Mouse (Mus musculus) spleen, adult 2 months (tissue): ENCODE data around the gene Adcy2.

Source experiments
- CTCF ChIP-seq: fragments of 200-500 bp; IDR thresholded peaks from 2 replicates; pipeline ENCODE4 v1.5.1; 2011; ENCODE audit warnings: mild to moderate bottlenecking, inconsistent platforms; ENCODE audit not compliant: insufficient read depth, insufficient read length, insufficient replicate concordance; ENCODE audit errors: extremely low read depth
- POLR2A ChIP-seq: fragments of 200-500 bp; IDR thresholded peaks from 2 replicates; pipeline ENCODE4 v1.6.1; 2011; ENCODE audit warnings: low read depth, low read length, inconsistent platforms

GRCm38 (mm10) chr13:68999826-69000225 is 485 bp upstream of the Adcy2 start:
- no peak for TF ChIP-seq CTCF
- no peak for TF ChIP-seq POLR2A
